Mouse (Mus musculus): Measurements from ENCODE around the gene Krt77. TPM values are rescaled to one million over a fixed set of nuclear protein-coding genes. Genes with fewer than 3 reads are reported as not detected.

Krt77 gene
- polyA plus RNA-seq (2012; rRNA removed): not detected in 2 replicates

DNA sequence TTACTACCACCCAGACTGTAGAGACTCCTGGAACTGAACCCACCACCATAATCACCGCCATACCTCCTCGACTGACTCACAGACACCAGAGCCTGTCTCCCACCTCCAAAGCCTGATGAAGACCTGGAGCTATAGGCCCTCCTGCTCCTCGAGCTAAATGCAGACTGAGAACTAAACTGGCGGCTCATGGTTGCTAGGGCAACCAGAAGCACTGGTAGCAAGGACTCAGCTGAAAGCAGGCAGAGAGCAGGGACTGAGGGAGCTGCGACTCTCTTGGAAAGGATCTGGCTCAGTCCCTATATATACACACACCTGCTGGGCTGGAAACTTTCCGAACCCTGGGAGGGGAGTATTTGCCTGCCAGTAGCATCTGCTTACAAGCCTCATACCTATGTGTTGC is at the start of gene Krt77:
Krt77 (minus strand) TSS at position 275 of the 400 bp plus-strand sequence.

DNA sequence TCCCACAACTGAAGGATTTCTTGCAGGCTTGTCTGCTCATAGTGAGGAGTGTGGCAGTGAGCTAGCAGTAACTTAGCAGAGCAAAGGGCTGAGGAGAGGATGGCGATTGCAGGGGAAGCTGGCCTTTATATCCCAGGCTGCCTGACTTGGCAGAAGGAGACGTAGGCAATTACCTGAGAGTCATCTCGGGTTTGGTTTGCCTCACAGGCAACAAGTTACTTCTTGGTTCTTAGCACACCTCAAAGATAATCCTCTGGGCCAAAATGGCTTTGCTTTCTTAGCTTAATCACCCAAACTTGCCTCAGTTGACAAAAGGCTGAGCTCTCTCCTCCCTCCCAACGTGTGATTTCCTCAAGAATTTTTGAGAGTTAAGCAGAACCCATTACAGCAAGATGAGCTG is 23.3 kb upstream of the Krt77 start, which contains the start of gene Krt76:
Krt76 (minus strand) TSS at position 101 of the 400 bp plus-strand sequence.

DNA sequence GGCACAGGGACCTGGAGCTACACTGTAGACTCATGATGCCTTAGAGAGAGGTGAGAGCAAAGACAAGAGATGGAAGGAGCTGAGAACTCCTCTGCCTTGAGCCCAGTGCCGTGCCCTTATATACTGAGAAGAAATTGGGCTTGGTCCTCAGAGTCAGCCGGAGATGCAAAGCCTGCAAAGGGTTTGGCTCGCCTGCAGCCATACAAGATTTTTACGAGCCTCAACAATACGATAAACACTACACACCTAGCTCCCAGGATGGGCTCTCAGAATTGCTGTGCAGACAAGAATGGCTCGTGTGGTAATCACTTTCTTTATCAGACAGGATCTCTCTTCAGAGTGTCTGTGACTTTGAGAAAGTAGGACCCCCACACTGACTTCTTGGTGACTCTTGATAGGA is 18.8 kb downstream of the Krt77 start, which contains the start of gene Krt1:
Krt1 (minus strand) TSS at position 101 of the 400 bp plus-strand sequence.

DNA sequence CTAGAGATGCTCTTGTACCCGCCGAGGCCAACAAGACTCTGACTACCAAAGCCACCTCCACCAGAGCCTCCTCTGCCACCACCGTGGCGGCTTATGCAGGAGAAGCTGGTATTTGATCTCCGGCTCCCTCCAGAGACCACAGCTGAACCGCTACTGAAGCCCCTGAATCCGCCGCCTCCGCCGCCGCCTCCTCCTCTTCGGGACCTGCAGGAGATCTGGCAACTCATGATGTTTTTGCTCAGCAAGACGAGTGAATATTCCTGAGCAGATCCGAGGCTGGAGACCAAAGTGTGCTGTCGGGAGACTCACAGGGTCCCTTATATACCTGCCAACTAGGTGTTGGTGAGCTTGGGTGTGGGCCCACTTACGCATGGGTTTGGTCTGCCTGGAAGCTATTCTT is 51.6 kb downstream of the Krt77 start, which contains the start of gene Krt2:
Krt2 (minus strand) TSS at position 295 of the 400 bp plus-strand sequence.

Other genes starting within 250 kb of the Krt77 start
- not detected in 2 replicates for gene Gm5414, start 241.5 kb downstream of the Krt77 start, polyA plus RNA-seq (2012; rRNA removed)
- gene Gm5478, start 222.3 kb downstream of the Krt77 start, polyA plus RNA-seq (2012; rRNA removed): not detected in 2 replicates
- not detected in 2 replicates for gene Krt6b, start 189.4 kb downstream of the Krt77 start, polyA plus RNA-seq (2012; rRNA removed)
- gene Krt6a, start 175.4 kb downstream of the Krt77 start, polyA plus RNA-seq (2012; rRNA removed): not detected in 2 replicates
- not detected in 2 replicates for gene Krt5, start 156.8 kb downstream of the Krt77 start, polyA plus RNA-seq (2012; rRNA removed)
- not detected in 2 replicates for gene Krt71, start 126.6 kb downstream of the Krt77 start, polyA plus RNA-seq (2012; rRNA removed)
- not detected in 2 replicates for gene Krt72, start 83.2 kb downstream of the Krt77 start, polyA plus RNA-seq (2012; rRNA removed)
- gene Krt73, start 67.4 kb downstream of the Krt77 start, polyA plus RNA-seq (2012; rRNA removed): not detected in 2 replicates
- not detected in 2 replicates for gene Krt2, start 51.5 kb downstream of the Krt77 start, polyA plus RNA-seq (2012; rRNA removed)
- gene Krt1, start 18.9 kb downstream of the Krt77 start, polyA plus RNA-seq (2012; rRNA removed): 0.02 TPM in 1 of 2 replicates, not detected in the other
- not detected in 2 replicates for gene Krt76, start 23.2 kb upstream of the Krt77 start, polyA plus RNA-seq (2012; rRNA removed)
- gene Krt4, start 55.0 kb upstream of the Krt77 start, polyA plus RNA-seq (2012; rRNA removed): 0.10 and 0.16 TPM in 2 replicates
- gene Krt79, start 70.6 kb upstream of the Krt77 start, polyA plus RNA-seq (2012; rRNA removed): 0.04 TPM in 1 of 2 replicates, not detected in the other
- 0.01 TPM in 1 of 2 replicates, not detected in the other for gene Krt78, start 84.6 kb upstream of the Krt77 start, polyA plus RNA-seq (2012; rRNA removed)
- gene Krt8, start 134.8 kb upstream of the Krt77 start, polyA plus RNA-seq (2012; rRNA removed): 70.7 and 89.5 TPM in 2 replicates
- gene Krt18, start 158.5 kb upstream of the Krt77 start, polyA plus RNA-seq (2012; rRNA removed): 69.9 and 86.6 TPM in 2 replicates
- gene Eif4b, start 204.1 kb upstream of the Krt77 start, polyA plus RNA-seq (2012; rRNA removed): 57.2 and 64.5 TPM in 2 replicates
- gene Tns2, start 230.7 kb upstream of the Krt77 start, polyA plus RNA-seq (2012; rRNA removed): 9.6 and 10.3 TPM in 2 replicates

All from liver, embryonic 18 days (tissue).